Mouse (Mus musculus) c-Kit-positive CD71-positive TER-119-negative erythroid progenitor cells, embryonic 14.5 days (primary cell): ENCODE results near the gene Pam.
"Not testable (repeated sequence)": the region's sequence is repeated elsewhere in the genome, so short reads cannot be mapped to it uniquely, and the experiment has no call there.

Experiments
- DNase-seq: peaks from one replicate; pipeline ENCODE4 v3.0.0-alpha.2; 2013; ENCODE audit warnings: low read depth

Gene Pam

GRCm38 (mm10) chr1:98035736-98036135 lies 59.7 kb downstream of the Pam start:
- DNase-seq = no peak

GRCm38 (mm10) chr1:98031802-98032201 lies 63.6 kb downstream of the Pam start:
- no peak for DNase-seq

GRCm38 (mm10) chr1:98029025-98029424 lies 66.4 kb downstream of the Pam start:
- DNase-seq = no peak

GRCm38 (mm10) chr1:98028468-98028867 lies 67.0 kb downstream of the Pam start:
- DNase-seq = peak; percentile 43

- no peak for DNase-seq
Observed at GRCm38 (mm10) chr1:98027959-98028358, 67.5 kb downstream of the Pam start.

GRCm38 (mm10) chr1:98025924-98026640 lies 69.4 kb downstream of the Pam start:
- no peak for DNase-seq

GRCm38 (mm10) chr1:98023866-98024265 lies 71.6 kb downstream of the Pam start:
- DNase-seq = no peak

GRCm38 (mm10) chr1:98018987-98019386 lies 76.5 kb downstream of the Pam start:
- DNase-seq = no peak

- DNase-seq = no peak
Observed at GRCm38 (mm10) chr1:98016004-98016848, 79.2 kb downstream of the Pam start.

- no peak for DNase-seq
Observed at GRCm38 (mm10) chr1:98015564-98015963, 79.9 kb downstream of the Pam start.

- DNase-seq = no peak
Observed at GRCm38 (mm10) chr1:98002561-98003425, 92.7 kb downstream of the Pam start.

- DNase-seq = no peak
Observed at GRCm38 (mm10) chr1:97999465-97999864, 96.0 kb downstream of the Pam start.

- not testable (repeated sequence) for DNase-seq
Observed at GRCm38 (mm10) chr1:97998961-97999360, 96.5 kb downstream of the Pam start.

GRCm38 (mm10) chr1:97997088-97997487 lies 98.4 kb downstream of the Pam start:
- no peak for DNase-seq

- DNase-seq = no peak
Observed at GRCm38 (mm10) chr1:97991976-97992375, 103.5 kb downstream of the Pam start.

- DNase-seq = no peak
Observed at GRCm38 (mm10) chr1:97983189-97983588, 112.3 kb downstream of the Pam start.

- no peak for DNase-seq
Observed at GRCm38 (mm10) chr1:97979422-97979821, 116.0 kb downstream of the Pam start.

- DNase-seq = no peak
Observed at GRCm38 (mm10) chr1:97977521-97977920, 117.9 kb downstream of the Pam start.

GRCm38 (mm10) chr1:97976873-97977473 lies 118.5 kb downstream of the Pam start:
- peak; percentile 15 for DNase-seq

- no peak for DNase-seq
Observed at GRCm38 (mm10) chr1:97976072-97976471, 119.4 kb downstream of the Pam start.

- DNase-seq = no peak
Observed at GRCm38 (mm10) chr1:97974968-97975367, 120.5 kb downstream of the Pam start.

- DNase-seq = no peak
Observed at GRCm38 (mm10) chr1:97969765-97970164, 125.7 kb downstream of the Pam start.
